Comparison of ENCODE assay signal across 10 mouse cellular contexts in the genomic region with DNA sequence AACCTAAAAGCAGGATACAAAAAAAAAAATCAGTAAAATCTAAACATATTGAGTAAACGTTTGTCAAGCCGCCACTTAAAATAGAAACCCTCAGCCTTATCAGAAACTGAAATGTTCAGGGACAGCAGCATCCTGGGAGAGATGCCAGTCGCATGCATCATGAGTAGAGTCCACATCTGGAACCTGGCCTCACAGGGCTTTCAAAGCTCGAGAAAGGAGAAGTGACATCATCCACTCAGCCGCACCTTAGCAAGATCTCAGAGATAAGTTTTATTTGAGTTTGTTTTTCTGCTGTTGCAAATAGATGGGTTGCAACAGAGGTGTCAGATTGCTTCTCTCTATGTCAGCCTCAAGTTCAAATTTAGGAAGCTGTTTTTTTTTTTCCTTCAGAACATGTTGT. TPM values are rescaled to one million over a fixed set of nuclear protein-coding genes. Genes with fewer than 3 reads are reported as not detected.
DNase-seq lines count a peak whose midpoint lies in the region; ATAC-seq lines count a peak whose summit lies in the region.
"Had no signal": no experiment of that assay in that cellular context is flagged by ENCODE, and none has a peak within 500 bp of the region (broad histone marks: within the 10 kb centered on the region; RNA-seq: fewer than 3 reads in every experiment).

No protein-coding gene starts in this region.

- no peak overlapping the region for H3K9ac ChIP-seq in kidney, embryonic 15.5 days
- H3K9ac ChIP-seq: embryonic facial prominence, embryonic 12.5 days had no signal

- no peaks in the 10 kb centered on the region for H3K27me3 ChIP-seq in kidney, embryonic 15.5 days
- H3K27me3 ChIP-seq: embryonic facial prominence, embryonic 12.5 days had no signal

- WGBS in kidney, embryonic 15.5 days: 48% methylated on average over 5 of the region's 5 CpGs

- no peak overlapping the region for H3K4me3 ChIP-seq in kidney, embryonic 15.5 days (replicated peaks)
- H3K4me3 ChIP-seq: embryonic facial prominence, embryonic 12.5 days had no signal

- no peak overlapping the region for H3K27ac ChIP-seq in kidney, embryonic 15.5 days
- H3K27ac ChIP-seq: embryonic facial prominence, embryonic 12.5 days had no signal

- peak; percentile 9 for DNase-seq in thymus, postnatal 14 days
- no peak for DNase-seq in thymus, adult 18-20 months
- peak; percentile 26 for DNase-seq in brain, adult 2 months (ENCODE audit: low read depth, low spot score)
- peak; percentile 73 to 82 for DNase-seq in lung, adult 18-20 months
- DNase-seq in urinary bladder, postnatal 36 days (ENCODE audit: low spot score in 2 of 2): peak; percentile 13 to 38
- DNase-seq in ovary, postnatal 10 days (ENCODE audit: low spot score): no peak
- no peak for DNase-seq in kidney, postnatal 25 days

- no peaks in the 10 kb centered on the region for H3K36me3 ChIP-seq in kidney, embryonic 15.5 days
- H3K36me3 ChIP-seq: embryonic facial prominence, embryonic 12.5 days had no signal

- H3K4me2 ChIP-seq in kidney, embryonic 15.5 days: no peak overlapping the region
- H3K4me2 ChIP-seq: embryonic facial prominence, embryonic 12.5 days had no signal

- H3K9me3 ChIP-seq in kidney, embryonic 15.5 days (replicated peaks): no peaks in the 10 kb centered on the region
- H3K9me3 ChIP-seq: embryonic facial prominence, embryonic 12.5 days had no signal

- H3K4me1 ChIP-seq in kidney, embryonic 15.5 days: no peaks in the 10 kb centered on the region
- H3K4me1 ChIP-seq: embryonic facial prominence, embryonic 12.5 days had no signal

- no peak for ATAC-seq in kidney, embryonic 15.5 days (replicated peaks; ENCODE audit: low FRiP score)
- ATAC-seq: midbrain, embryonic 16.5 days had no signal

RNA-seq across cellular contexts. Expression of a gene that starts 31.3 kb away (rescaled TPM):
- polyA plus RNA-seq in kidney, embryonic 15.5 days (2015; fragmentation: Nextera tagmentation; extraction: Ambion mirVana): 12.1 and 12.4 TPM in 2 replicates

Comparison
In these comparisons a context has a peak if more than half of its experiments do, and no peak if none do; other contexts are left out.
1. DNase-seq: peak in thymus, postnatal 14 days (single experiment), brain, adult 2 months (single experiment), lung, adult 18-20 months (2 of 2) and urinary bladder, postnatal 36 days (2 of 2); none in thymus, adult 18-20 months (0 of 2), ovary, postnatal 10 days (single experiment) and kidney, postnatal 25 days (0 of 2).